Mouse (Mus musculus): ENCODE data around the gene Gcsam. TPM values are rescaled to one million over a fixed set of nuclear protein-coding genes. Genes with fewer than 3 reads are reported as not detected.

Gene Gcsam
- total and polyA plus RNA-seq, 2 experiments from 2014 or later: not detected

DNA sequence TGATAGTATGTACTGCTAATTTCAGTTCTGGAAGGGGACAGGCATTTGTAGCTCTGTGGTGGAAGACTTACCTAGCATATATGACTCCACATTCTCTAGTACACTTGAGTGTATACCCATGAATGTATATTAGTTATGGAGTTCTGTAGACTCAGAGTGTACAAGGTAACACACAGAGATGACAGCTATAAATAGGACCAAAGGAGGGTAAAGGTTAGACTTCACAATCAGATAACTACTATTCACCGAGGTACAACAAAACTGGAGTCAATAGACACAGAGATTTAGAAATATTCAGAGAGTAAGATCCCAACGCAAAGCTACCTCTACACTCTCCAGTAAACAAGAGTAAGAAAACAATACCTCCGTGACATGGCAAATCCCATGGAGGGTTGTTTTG lies 33.8 kb downstream of the Gcsam start:
- 90% methylated on average over 3 of the region's 3 CpGs for WGBS
- Histone ChIP-seq H3K9me3 (ENCODE audit: low read length) (no peaks in the 10 kb centered on the region), H3K4me3 (ENCODE audit: low read depth, low read length) (no peak overlapping the region), H3K4me1 (ENCODE audit: insufficient read depth) (no peaks in the 10 kb centered on the region), H3K27ac (ENCODE audit: low read depth, low read length) (no peak overlapping the region), H3K9ac (no peak overlapping the region), H3K27me3 (ENCODE audit: insufficient read depth, low read length) (no peaks in the 10 kb centered on the region), H3K4me2 (ENCODE audit: low read depth) (no peak overlapping the region), H3K36me3 (ENCODE audit: insufficient read depth) (no peaks in the 10 kb centered on the region)
- ATAC-seq (no peak), DNase-seq (no peak)
- no peak for TF ChIP-seq CTCF (IDR thresholded peaks at IDR 0.05; ENCODE audit: low read depth)

- Histone ChIP-seq H3K9ac (no peak overlapping the region), H3K4me2 (ENCODE audit: low read depth) (no peak overlapping the region), H3K27ac (ENCODE audit: low read depth, low read length) (no peak overlapping the region), H3K9me3 (ENCODE audit: low read length) (no peaks in the 10 kb centered on the region), H3K4me3 (ENCODE audit: low read depth, low read length) (no peak overlapping the region), H3K27me3 (ENCODE audit: insufficient read depth, low read length) (no peaks in the 10 kb centered on the region), H3K4me1 (ENCODE audit: insufficient read depth) (no peaks in the 10 kb centered on the region), H3K36me3 (ENCODE audit: insufficient read depth) (no peaks in the 10 kb centered on the region)
- 83% methylated on average over 6 of the region's 6 CpGs for WGBS
- DNase-seq (no peak), ATAC-seq (no peak)
- no peak for TF ChIP-seq CTCF (IDR thresholded peaks at IDR 0.05; ENCODE audit: low read depth)
These were observed 34.2 kb downstream of the Gcsam start for GRCm38 (mm10) chr16:45644380-45644779.

- WGBS: 73% methylated on average over 2 of the region's 2 CpGs
- Histone ChIP-seq H3K9ac (no peak overlapping the region), H3K4me2 (ENCODE audit: low read depth) (no peak overlapping the region), H3K27ac (ENCODE audit: low read depth, low read length) (no peak overlapping the region), H3K4me1 (ENCODE audit: insufficient read depth) (no peaks in the 10 kb centered on the region), H3K4me3 (ENCODE audit: low read depth, low read length) (no peak overlapping the region), H3K36me3 (ENCODE audit: insufficient read depth) (no peaks in the 10 kb centered on the region), H3K9me3 (ENCODE audit: low read length) (no peaks in the 10 kb centered on the region), H3K27me3 (ENCODE audit: insufficient read depth, low read length) (peaks cover 8% of the 10 kb centered on the region)
- ATAC-seq (no peak), DNase-seq (no peak)
- no peak for TF ChIP-seq CTCF (IDR thresholded peaks at IDR 0.05; ENCODE audit: low read depth)
These were observed 41.3 kb downstream of the Gcsam start for GRCm38 (mm10) chr16:45651497-45651896.

- DNase-seq: no peak
- WGBS: 16% methylated on average over 17 of the region's 17 CpGs
- H3K4me1 ChIP-seq (ENCODE audit: insufficient read depth): no peaks in the 10 kb centered on the region
- peak overlapping the region; percentile 47 for H3K4me2 ChIP-seq (ENCODE audit: low read depth)
- ATAC-seq: no peak
- no peak overlapping the region for H3K27ac ChIP-seq (ENCODE audit: low read depth, low read length)
- H3K9me3 ChIP-seq (ENCODE audit: low read length): no peaks in the 10 kb centered on the region
- H3K27me3 ChIP-seq (ENCODE audit: insufficient read depth, low read length): peaks cover 8% of the 10 kb centered on the region
- no peak for TF ChIP-seq CTCF (IDR thresholded peaks at IDR 0.05; ENCODE audit: low read depth)
- H3K4me3 ChIP-seq (ENCODE audit: low read depth, low read length): peak overlapping the region; percentile 26
- H3K36me3 ChIP-seq (ENCODE audit: insufficient read depth): no peaks in the 10 kb centered on the region
- H3K9ac ChIP-seq: peak overlapping the region; percentile 18; the same call in 1 of the 2 replicates
These were observed 43.1 kb downstream of the Gcsam start for GRCm38 (mm10) chr16:45653009-45653933.

DNA sequence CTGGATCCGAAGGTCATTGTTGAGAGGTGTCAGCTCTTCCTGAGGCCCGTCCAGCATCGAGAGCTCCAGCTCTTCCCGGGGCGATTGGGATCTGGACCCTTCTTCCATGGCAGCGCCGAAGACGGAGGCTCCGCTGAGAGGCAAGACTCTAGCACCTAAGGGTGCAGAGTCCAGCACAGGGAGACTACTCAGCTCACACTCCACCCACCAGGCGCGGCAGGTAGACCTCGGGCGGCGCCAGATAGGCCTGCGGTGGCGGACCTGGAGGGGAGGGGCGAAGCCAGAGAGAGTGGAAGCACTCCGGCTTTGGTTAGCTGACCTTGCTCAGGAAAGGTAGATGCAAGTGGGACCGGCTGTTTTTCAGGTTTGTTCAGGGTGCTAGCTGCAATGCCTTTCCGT lies 43.8 kb downstream of the Gcsam start, which contains the start of gene BC016579:
Gene BC016579 (minus strand): TSS at position 135 of the 399 bp plus-strand sequence.
- WGBS: 3% methylated on average over 20 of the region's 20 CpGs
- H3K27ac ChIP-seq (ENCODE audit: low read depth, low read length): no peak within 1 kb of the TSS
- no peaks in the 10 kb centered on the region for H3K9me3 ChIP-seq (ENCODE audit: low read length)
- ATAC-seq (no peak), DNase-seq (no peak)
- H3K4me3 ChIP-seq (ENCODE audit: low read depth, low read length): peak within 1 kb of the TSS; percentile 26
- H3K9ac ChIP-seq: peak within 1 kb of the TSS; percentile 18; the same call in 1 of the 2 replicates
- peaks cover 8% of the 10 kb centered on the region for H3K27me3 ChIP-seq (ENCODE audit: insufficient read depth, low read length)
- no peaks in the 10 kb centered on the region for H3K4me1 ChIP-seq (ENCODE audit: insufficient read depth)
- H3K36me3 ChIP-seq (ENCODE audit: insufficient read depth): no peaks in the 10 kb centered on the region
- peak within 1 kb of the TSS; percentile 47 for H3K4me2 ChIP-seq (ENCODE audit: low read depth)
- no peak for TF ChIP-seq CTCF (IDR thresholded peaks at IDR 0.05; ENCODE audit: low read depth)

DNA sequence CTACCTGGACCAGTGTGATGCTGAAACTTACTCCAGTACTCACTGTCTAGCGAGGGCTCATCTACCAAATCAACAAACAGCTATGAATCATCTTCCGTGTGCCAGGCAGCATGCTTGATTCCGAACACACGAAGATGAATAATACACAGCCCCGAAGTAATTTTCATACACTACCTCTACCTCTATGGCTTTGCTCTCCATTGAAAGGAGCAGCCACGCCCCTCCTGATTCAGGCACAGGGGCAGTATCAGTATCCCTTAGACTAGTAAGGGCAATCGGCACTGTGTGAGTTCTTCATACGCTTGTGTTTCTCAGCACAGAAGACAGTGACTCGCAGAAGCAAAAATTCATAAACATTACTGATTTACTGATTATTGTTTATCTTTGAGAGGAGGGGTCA lies 44.3 kb downstream of the Gcsam start:
- no peak for TF ChIP-seq CTCF (IDR thresholded peaks at IDR 0.05; ENCODE audit: low read depth)
- no peak overlapping the region for H3K27ac ChIP-seq (ENCODE audit: low read depth, low read length)
- H3K9me3 ChIP-seq (ENCODE audit: low read length): no peaks in the 10 kb centered on the region
- peak overlapping the region; percentile 47; the same call in 1 of the 2 replicates for H3K4me2 ChIP-seq (ENCODE audit: low read depth)
- 62% methylated on average over 9 of the region's 9 CpGs for WGBS
- H3K27me3 ChIP-seq (ENCODE audit: insufficient read depth, low read length): peaks cover 8% of the 10 kb centered on the region
- ATAC-seq (no peak), DNase-seq (no peak)
- no peaks in the 10 kb centered on the region for H3K4me1 ChIP-seq (ENCODE audit: insufficient read depth)
- H3K4me3 ChIP-seq (ENCODE audit: low read depth, low read length): no peak overlapping the region
- no peak overlapping the region for H3K9ac ChIP-seq
- no peaks in the 10 kb centered on the region for H3K36me3 ChIP-seq (ENCODE audit: insufficient read depth)

GRCm38 (mm10) chr16:45657574-45658159 lies 47.5 kb downstream of the Gcsam start:
- TF ChIP-seq CTCF (IDR thresholded peaks at IDR 0.05; ENCODE audit: low read depth): no peak
- no peak for DNase-seq
- 91% methylated on average over 12 of the region's 12 CpGs for WGBS
- ATAC-seq: no peak
- no peaks in the 10 kb centered on the region for H3K4me1 ChIP-seq (ENCODE audit: insufficient read depth)
- H3K4me2 ChIP-seq (ENCODE audit: low read depth): no peak overlapping the region
- H3K4me3 ChIP-seq (ENCODE audit: low read depth, low read length): no peak overlapping the region
- H3K9ac ChIP-seq: no peak overlapping the region
- no peaks in the 10 kb centered on the region for H3K36me3 ChIP-seq (ENCODE audit: insufficient read depth)
- no peak overlapping the region for H3K27ac ChIP-seq (ENCODE audit: low read depth, low read length)
- no peaks in the 10 kb centered on the region for H3K9me3 ChIP-seq (ENCODE audit: low read length)
- peaks cover 8% of the 10 kb centered on the region for H3K27me3 ChIP-seq (ENCODE audit: insufficient read depth, low read length)
